Mouse (Mus musculus) spleen, embryonic (tissue): Measurements from ENCODE around the gene Cnp.
"Not testable (repeated sequence)": the region's sequence is repeated elsewhere in the genome, so short reads cannot be mapped to it uniquely, and the experiment has no call there.

Source experiments
- CTCF ChIA-PET: fragments of 350-600 bp; sonication (Branson Sonifier 250); formaldehyde crosslinking; loops from one replicate; lab custom pipeline; 2022; lab: Charles Lee

Gene Cnp

DNA sequence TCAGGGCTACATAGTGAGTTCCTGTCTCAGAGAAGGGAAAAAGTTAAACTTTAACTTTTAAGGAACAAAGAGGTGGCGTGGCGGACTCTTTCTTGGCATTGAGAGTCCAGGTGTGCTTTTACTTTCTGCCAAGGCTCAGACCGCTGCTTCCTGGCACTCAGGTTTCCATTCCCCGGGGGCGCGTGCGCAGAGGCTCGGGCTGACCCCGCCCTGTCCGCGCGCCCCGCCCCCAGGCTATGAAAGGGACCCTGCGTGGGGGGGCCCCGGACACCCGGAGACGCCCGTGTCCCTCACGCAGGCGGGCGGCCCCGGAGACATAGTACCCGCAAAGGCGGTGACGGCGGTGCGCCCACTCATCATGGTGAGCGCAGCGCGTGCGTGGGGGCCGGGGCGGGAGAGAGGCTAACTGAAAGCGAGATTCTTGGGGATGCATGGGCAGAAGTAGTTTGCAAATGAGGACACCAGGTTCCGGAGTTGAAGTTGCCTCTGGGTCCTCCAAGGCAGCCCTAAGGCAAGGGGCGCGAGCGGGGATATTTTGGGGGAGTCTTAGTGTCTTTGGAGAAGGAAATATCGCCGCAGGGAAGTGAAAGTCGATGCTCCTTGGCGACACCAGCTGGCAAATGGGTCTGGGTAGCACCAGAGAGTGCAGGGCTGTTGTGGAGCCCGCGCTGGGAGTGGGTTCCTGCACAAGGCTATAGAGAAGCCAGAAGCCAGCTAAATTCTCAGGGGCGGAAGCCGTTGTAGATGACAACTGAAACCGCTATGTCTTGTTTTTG, at the start of gene Cnp:
Gene Cnp (plus strand): TSS at position 197 of the 776 bp plus-strand sequence.
- CTCF ChIA-PET = no interaction called here

- CTCF ChIA-PET = interaction anchor here (0.7 kb wide), 1 partner anchor 997 kb away, joined by 3 read pairs; no protein-coding TSS in a partner anchor
Observed at GRCm38 (mm10) chr11:100524987-100525630, 49.6 kb upstream of the Cnp start.

DNA sequence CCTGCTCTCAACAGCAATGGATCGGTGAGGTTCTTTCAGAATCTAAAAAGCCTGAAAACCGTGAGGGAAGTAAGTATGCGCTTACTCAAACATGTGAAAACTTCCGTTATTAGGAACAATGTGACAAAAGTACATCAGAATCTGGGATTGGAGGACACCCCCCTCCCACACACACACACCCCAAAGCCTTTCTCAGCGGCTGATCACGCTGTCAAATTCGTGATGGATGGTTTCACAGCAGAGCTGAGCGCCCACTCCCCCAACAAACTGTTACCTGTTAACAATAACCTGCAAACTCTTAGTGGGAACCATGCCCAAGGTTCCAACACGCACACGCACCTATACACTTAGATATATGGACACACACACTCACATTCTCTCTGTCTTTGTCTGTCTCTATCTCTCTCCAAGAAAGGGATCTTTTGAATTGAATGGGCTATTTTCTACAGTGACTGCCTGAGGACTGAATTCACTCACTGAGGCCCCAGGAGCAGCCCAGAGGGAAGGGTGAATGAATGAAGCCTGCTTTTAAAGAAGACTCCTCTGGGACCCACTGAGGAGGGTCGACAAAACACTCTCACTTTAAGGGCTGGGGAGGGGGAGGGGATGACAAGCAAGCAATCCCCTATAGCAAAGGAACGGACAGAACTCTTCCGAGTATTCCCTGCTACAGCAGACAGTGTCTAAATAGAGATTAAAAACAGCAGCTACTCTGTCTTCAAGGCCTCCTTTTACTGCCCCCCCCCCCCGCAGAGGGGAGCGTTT, 48.5 kb upstream of the Cnp start:
- CTCF ChIA-PET = interaction anchor here (0.6 to 1.2 kb wide), 2 partner anchors 22 to 30 kb away, joined by 3 read pairs; no protein-coding TSS in a partner anchor

DNA sequence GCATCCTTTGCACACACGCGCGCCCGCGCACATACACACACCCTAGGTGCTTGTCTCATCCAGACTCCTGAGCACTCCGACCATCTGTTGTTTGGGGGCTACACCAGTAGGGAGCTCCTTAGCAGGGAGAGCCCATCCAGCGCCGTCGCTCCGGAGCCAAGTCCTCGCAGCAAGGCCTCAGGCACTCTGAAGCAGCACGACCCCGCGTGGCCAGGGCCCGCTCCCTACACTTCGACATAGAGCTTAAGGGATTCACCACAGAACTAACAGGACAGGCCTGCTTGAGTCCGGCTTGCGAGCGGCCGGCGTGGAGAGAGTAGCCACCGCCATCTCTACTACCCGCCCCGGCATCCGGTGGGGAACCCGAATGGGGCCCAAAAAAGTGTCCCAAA, 47.6 kb upstream of the Cnp start:
- CTCF ChIA-PET = interaction anchor here (0.6 to 1.2 kb wide), 2 partner anchors 23 to 92 kb away, joined by 3 to 9 read pairs; partner anchors contain the start of gene Nkiras2

- CTCF ChIA-PET = interaction anchor here (0.6 to 1.2 kb wide), 2 partner anchors 24 to 92 kb away, joined by 3 to 9 read pairs; partner anchors contain the start of gene Nkiras2
Observed at GRCm38 (mm10) chr11:100527458-100528374, 47.0 kb upstream of the Cnp start, which contains the start of gene Acly. Gene Acly, minus strand, starts transcription at chr11:100528000.

- CTCF ChIA-PET = no interaction called here
Observed at GRCm38 (mm10) chr11:100528375-100529165, 46.1 kb upstream of the Cnp start.

DNA sequence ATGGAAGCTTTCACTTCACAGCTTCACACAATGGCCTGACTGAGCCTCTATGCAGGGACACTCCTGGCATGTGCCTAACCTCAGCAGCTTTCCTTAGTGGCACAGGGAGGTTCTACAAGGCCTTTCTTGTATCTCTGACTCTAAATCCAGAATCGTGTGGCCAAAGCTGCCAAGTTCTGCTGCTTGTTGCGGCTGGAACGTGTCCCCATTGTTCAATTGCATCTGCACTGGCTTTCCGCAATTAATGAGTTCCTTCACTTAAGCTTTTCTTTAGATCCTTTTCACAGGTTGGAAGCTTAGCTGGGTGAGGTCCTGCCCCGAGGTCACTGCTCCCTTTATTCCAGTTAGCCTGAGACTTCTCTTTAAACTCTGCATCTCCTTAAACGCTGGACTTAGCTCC, 40.8 kb upstream of the Cnp start:
- CTCF ChIA-PET = interaction anchor here (0.6 kb wide), 1 partner anchor 9 kb away, joined by 8 read pairs; no protein-coding TSS in a partner anchor

DNA sequence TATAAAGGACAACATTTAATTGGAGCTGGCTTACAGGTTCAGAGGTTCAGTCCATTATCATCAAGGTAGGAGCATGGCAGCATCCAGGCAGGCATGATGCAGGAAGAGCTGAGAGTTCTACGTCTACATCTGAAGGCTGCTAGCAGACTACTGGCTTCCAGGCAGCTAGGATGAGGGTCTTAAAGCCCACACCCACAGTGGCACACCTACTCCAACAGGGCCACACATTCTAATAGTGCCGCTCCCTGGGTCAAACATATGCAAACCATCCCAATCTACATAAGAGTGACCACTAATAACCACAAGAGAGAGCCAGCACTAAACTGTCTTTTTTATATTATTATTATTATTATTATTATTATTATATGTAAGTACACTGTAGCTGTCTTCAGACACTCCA, 40.3 kb upstream of the Cnp start:
- CTCF ChIA-PET = not testable (repeated sequence)

GRCm38 (mm10) chr11:100534821-100535220, 39.9 kb upstream of the Cnp start:
- CTCF ChIA-PET = not testable (repeated sequence)

DNA sequence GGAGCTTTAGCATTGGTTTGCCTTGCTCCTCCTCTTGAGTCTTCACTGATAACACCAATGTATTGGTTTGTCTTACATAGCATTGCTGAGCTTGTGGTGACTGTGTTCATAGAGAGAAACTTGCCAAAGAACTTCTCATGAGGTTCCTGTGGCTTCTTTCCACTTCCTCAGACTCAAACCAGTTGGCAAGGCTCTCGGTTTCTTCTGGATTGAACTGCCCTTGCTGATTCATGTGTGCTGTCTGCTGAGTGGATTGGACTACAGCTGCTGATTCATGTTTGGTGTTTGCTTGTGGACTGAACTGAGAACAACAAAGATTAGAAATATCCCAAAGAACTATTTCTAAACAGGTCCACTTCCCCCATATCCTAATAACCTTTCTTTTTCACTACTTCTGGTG, 38.7 kb upstream of the Cnp start:
- CTCF ChIA-PET = interaction anchor here (0.6 kb wide), 1 partner anchor 23 kb away, joined by 3 read pairs; no protein-coding TSS in a partner anchor

- CTCF ChIA-PET = interaction anchor here (0.6 kb wide), 1 partner anchor 23 kb away, joined by 3 read pairs; no protein-coding TSS in a partner anchor
Observed at GRCm38 (mm10) chr11:100536466-100536865, 38.2 kb upstream of the Cnp start.

GRCm38 (mm10) chr11:100540966-100541365, 33.7 kb upstream of the Cnp start:
- CTCF ChIA-PET = no interaction called here

GRCm38 (mm10) chr11:100541577-100541976, 33.1 kb upstream of the Cnp start:
- CTCF ChIA-PET = no interaction called here

DNA sequence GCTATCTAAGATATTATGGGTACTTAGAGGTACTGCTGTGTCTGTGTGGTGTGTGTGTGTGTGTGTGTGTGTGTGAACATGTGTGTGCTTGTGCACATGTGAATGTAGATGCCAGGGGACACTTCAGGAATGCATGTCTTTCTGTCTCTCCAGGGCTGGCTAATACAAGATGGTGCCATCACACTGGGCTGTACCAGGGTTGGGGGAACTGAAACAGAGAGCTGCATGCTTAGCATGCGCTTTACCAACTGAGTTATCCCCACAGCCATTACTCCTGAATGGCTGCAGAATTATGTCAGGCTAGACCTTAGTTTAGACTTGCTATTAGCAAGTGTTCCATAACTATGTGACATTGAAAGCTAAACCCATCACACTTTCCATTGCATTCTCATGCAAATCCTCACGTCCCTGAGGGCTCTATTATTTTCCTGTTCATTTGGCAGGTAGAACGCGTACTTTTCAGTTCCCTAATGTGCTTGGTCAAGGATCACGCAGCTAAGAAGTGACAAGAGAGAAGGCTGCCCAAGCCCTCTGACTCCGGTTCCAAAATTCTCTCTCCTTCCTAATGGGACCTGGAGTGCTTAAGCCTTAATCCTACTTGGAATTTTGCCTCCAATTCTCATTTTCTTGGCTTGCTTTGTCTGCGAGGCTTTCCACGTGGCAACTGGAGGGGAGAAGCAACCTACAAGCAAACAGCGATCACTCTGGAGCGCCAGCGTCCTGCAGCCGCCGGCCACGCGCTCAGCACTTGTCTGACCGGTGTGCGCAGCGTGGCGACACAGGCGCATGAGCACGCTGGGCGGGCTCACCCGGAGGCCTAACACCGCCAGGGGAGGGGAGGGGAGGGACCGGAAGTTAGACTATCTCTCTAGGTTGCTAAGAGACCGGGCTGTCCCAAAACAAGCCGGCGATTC, 29.6 kb upstream of the Cnp start, which contains the start of gene Ttc25:
Gene Ttc25 (plus strand): TSS at position 776 of the 914 bp plus-strand sequence.
- CTCF ChIA-PET = no interaction called here

DNA sequence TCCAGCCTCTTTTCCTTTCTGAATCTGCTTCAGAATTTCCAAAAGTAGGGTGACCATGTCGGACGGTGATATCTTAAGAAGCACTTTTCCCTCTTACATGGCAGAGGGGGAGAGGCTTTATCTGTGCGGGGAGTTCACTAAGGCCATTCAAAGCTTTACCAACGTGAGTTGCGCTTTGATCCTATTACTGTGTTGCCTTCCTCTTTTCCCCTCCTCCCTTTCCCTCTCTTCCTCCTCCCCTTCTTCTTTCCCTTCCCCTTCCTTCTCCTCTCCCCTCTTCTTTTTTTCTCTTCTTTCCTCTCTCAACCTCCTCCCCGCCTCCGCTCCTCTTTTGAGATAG, 29.0 kb upstream of the Cnp start:
- CTCF ChIA-PET = no interaction called here

DNA sequence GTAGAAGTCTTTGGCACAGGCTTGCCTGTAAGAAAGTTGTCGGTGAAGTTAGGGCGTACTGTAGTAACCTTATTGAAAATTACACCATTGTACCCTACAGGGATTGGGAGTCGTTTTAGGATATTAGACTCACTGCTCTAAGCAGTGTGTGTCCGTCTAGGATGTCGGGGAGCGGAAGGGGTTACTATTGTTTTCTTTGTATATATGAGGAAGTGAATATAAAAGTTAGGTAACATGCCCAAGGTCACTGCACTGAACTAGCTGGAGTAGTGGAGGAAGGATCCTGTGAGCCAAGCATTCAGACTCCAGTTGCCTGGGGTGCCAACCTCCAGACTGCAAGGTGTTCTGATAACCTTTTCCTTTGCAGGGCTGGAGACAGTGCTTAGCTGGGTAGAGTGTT, 27.7 kb upstream of the Cnp start:
- CTCF ChIA-PET = no interaction called here

DNA sequence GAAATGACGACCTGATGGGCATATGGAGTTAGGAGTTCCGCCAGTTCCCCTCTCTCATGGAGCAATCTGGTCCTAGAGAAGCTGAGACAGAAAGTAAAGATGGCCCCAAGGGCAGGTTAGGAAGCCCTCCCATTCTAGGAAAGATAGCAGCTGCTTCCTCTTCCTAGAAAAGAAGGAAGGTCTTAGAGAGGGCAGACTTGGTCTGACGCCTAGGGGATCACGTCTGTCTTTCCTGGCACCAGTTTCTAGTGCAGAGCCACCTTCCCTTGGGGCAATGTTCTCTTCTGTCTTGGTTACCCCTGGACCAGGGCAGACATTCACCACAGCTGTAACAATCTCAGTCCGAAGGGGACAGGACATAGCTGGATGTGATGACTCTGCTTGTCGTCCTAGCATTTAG, 26.6 kb upstream of the Cnp start:
- CTCF ChIA-PET = interaction anchor here (0.6 kb wide), 1 partner anchor 51 kb away, joined by 3 read pairs; no protein-coding TSS in a partner anchor

- CTCF ChIA-PET = no interaction called here
Observed at GRCm38 (mm10) chr11:100549466-100549865, 25.2 kb upstream of the Cnp start.

- CTCF ChIA-PET = no interaction called here
Observed at GRCm38 (mm10) chr11:100550101-100550500, 24.6 kb upstream of the Cnp start.
